Comparison of ENCODE assay signal across 7 mouse cellular contexts in the genomic region with DNA sequence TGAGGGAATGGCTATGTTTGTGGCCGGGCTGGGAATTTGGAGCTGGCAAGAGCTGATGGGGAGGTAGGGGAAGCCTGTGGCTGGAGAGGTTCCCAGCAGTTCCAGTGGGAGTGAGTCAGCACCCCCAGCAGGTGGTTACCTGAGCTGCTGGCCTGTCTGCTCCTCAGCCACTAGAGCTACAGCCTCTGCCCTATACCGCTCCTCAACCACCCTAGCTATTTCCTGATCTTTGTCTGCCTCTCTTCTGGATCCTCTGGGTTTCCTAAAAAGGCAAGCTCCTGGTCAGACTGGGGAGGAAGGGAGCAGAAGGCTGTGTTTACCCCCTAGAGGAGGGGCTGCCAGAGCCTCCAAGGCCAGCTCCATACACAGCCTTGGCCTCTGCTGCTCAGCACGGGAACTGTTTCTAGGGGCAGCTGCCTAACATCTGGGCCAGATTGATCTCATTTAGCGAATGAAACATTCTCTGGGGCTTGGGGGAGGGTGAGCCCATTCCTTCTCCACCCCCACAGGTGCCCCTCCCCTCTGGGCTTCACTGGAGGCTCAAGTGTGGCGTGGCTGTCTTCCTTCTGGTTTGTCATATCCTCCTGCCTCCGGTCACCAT. TPM values are rescaled to one million over a fixed set of nuclear protein-coding genes. Genes with fewer than 3 reads are reported as not detected.
DNase-seq lines count a peak whose midpoint lies in the region; ATAC-seq and TF ChIP-seq lines count a peak whose summit lies in the region.

No protein-coding gene starts in this region.

- no peak overlapping the region for H3K9ac ChIP-seq in embryonic facial prominence, embryonic 11.5 days (replicated peaks; ENCODE audit: low read length)
- H3K9ac ChIP-seq in heart, postnatal 0 days (replicated peaks; ENCODE audit: low read depth, low read length): no peak overlapping the region

- peak; percentile 18 to 38 for DNase-seq in urinary bladder, postnatal 36 days (ENCODE audit: low spot score in 2 of 2)
- no peak for DNase-seq in urinary bladder, adult 2 months (ENCODE audit: low spot score)
- peak; percentile 87 for DNase-seq in embryonic facial prominence, embryonic 11.5 days (ENCODE audit: low spot score)
- no peak for DNase-seq in heart, postnatal 0 days (ENCODE audit: low spot score)
- DNase-seq in lung, postnatal 10 days: peak; percentile 83
- DNase-seq in left cerebral cortex, adult 11 months (ENCODE audit: low spot score): no peak
- no peak for DNase-seq in thymus, adult 18-20 months

- peak overlapping the region; percentile 16; the same call in 1 of the 2 replicates for H3K4me2 ChIP-seq in embryonic facial prominence, embryonic 11.5 days (ENCODE audit: low read depth, low read length)
- no peak overlapping the region for H3K4me2 ChIP-seq in heart, postnatal 0 days (ENCODE audit: low read depth, low read length)

- H3K27ac ChIP-seq in embryonic facial prominence, embryonic 11.5 days (replicated peaks; ENCODE audit: low read depth, low read length): peak overlapping the region; percentile 63
- peak overlapping the region; percentile 66 for H3K27ac ChIP-seq in heart, postnatal 0 days (ENCODE audit: low read depth)

- peak; percentile 70 for ATAC-seq in embryonic facial prominence, embryonic 11.5 days (replicated peaks; ENCODE audit: insufficient number of reproducible peaks, low FRiP score, low TSS enrichment, low read depth)
- peak; percentile 53 for ATAC-seq in heart, postnatal 0 days (ENCODE audit: insufficient read depth, low read depth)

- 25% methylated on average over 6 of the region's 6 CpGs for WGBS in embryonic facial prominence, embryonic 11.5 days
- 34% methylated on average over 6 of the region's 6 CpGs for WGBS in heart, postnatal 0 days

- H3K36me3 ChIP-seq in embryonic facial prominence, embryonic 11.5 days (replicated peaks; ENCODE audit: control insufficient read depth, insufficient read depth, low read depth, low read length): no peaks in the 10 kb centered on the region
- H3K36me3 ChIP-seq in heart, postnatal 0 days (replicated peaks; ENCODE audit: control insufficient read depth, insufficient read depth, low read length): no peaks in the 10 kb centered on the region

- TF ChIP-seq CTCF in heart, postnatal 0 days (IDR thresholded peaks at IDR 0.05; ENCODE audit: low read depth): no peak

- no peaks in the 10 kb centered on the region for H3K9me3 ChIP-seq in embryonic facial prominence, embryonic 11.5 days (replicated peaks; ENCODE audit: control insufficient read depth, low read length)
- no peaks in the 10 kb centered on the region for H3K9me3 ChIP-seq in heart, postnatal 0 days (replicated peaks; ENCODE audit: control insufficient read depth, low read length)

- H3K27me3 ChIP-seq in embryonic facial prominence, embryonic 11.5 days (ENCODE audit: control insufficient read depth, insufficient read depth, low read length): no peaks in the 10 kb centered on the region
- H3K27me3 ChIP-seq in heart, postnatal 0 days (ENCODE audit: control insufficient read depth, insufficient read depth, low read length): no peaks in the 10 kb centered on the region

- H3K4me1 ChIP-seq in embryonic facial prominence, embryonic 11.5 days (ENCODE audit: control insufficient read depth, insufficient read depth, low read length): peaks cover 3% of the 10 kb centered on the region; the same call in 1 of the 2 replicates
- peaks cover 12% of the 10 kb centered on the region for H3K4me1 ChIP-seq in heart, postnatal 0 days (ENCODE audit: control insufficient read depth, insufficient read depth)

- no peak for TF ChIP-seq EP300 in heart, postnatal 0 days (IDR thresholded peaks at IDR 0.05; ENCODE audit: low read depth)

- H3K4me3 ChIP-seq in embryonic facial prominence, embryonic 11.5 days (ENCODE audit: low read depth, low read length): no peak overlapping the region
- H3K4me3 ChIP-seq in heart, postnatal 0 days (ENCODE audit: low read depth, low read length): no peak overlapping the region

RNA-seq across cellular contexts. Expression of gene Itgb3, which starts 17.1 kb away (rescaled TPM):
- 48.6 and 62.7 TPM in 2 replicates for polyA plus RNA-seq in urinary bladder, adult 2 months (2012; rRNA removed)
- polyA plus RNA-seq in embryonic facial prominence, embryonic 11.5 days (2014; fragmentation: Nextera tagmentation; extraction: Ambion mirVana): 1.3 and 1.4 TPM in 2 replicates
- total RNA-seq in heart, postnatal 0 days (2014; rRNA removed; ENCODE audit: low replicate concordance): 5.2 and 16.4 TPM in 2 replicates
- 1.6 and 1.7 TPM in 2 replicates for polyA plus RNA-seq in heart, postnatal 0 days (2015; fragmentation: Nextera tagmentation; extraction: Ambion mirVana)

Comparison
In these comparisons a context has a peak if more than half of its experiments do, and no peak if none do; other contexts are left out.
1. DNase-seq: peak in urinary bladder, postnatal 36 days (2 of 2), embryonic facial prominence, embryonic 11.5 days (single experiment) and lung, postnatal 10 days (single experiment); none in urinary bladder, adult 2 months (single experiment), heart, postnatal 0 days (single experiment), left cerebral cortex, adult 11 months (single experiment) and thymus, adult 18-20 months (0 of 2).
2. RNA of gene Itgb3, which starts 17.1 kb away (polyA plus RNA-seq): 48.6 to 62.7 TPM in urinary bladder, adult 2 months; 1.6 to 1.7 TPM in heart, postnatal 0 days and 1.3 to 1.4 TPM in embryonic facial prominence, embryonic 11.5 days; every median in the first group is over 10 times any median in the second.